Mouse (Mus musculus): ENCODE measurements around the gene Aanat. TPM values are rescaled to one million over a fixed set of nuclear protein-coding genes. Genes with fewer than 3 reads are reported as not detected.

The Aanat gene
- total and polyA plus RNA-seq, 3 experiments = not detected

DNA sequence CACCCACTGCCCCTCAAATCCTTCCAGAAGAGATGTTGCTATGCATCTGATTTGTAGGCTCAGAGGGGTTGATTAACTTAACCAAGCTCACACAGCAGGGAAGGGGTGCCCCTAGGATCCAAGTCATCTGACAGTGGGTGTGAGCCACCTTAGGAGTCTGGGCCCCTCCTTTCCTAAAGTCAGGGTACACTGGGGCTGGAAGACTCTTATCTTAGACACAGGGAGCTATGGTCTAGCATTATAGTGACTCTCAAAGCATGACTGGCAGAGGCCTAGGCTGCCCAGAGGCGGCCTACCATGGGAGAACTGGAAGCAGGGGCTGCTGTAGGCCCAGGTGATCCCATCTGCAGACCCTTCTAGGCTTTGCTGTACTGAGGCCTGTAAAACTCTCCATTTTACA lies 26.3 kb downstream of the Aanat start:
- TF ChIP-seq MYC (IDR thresholded peaks at IDR 0.05; ENCODE audit: low read depth, low read length) (no peak), USF2 (IDR thresholded peaks at IDR 0.05; ENCODE audit: borderline replicate concordance in 1 of 2, insufficient read depth in 1 of 2, low read depth in 1 of 2, low read length in 2 of 2) (no peak), USF1 (IDR thresholded peaks at IDR 0.05; ENCODE audit: low read depth, low read length) (no peak), ZMIZ1 (IDR thresholded peaks at IDR 0.05; ENCODE audit: low read depth, low read length) (no peak), GATA1 (IDR thresholded peaks at IDR 0.05; ENCODE audit: low read depth, low read length) (no peak)
- DNase-seq (ENCODE audit: low read depth, low spot score) = no peak
- no peaks in the 10 kb centered on the region; the same call in 1 of the 2 replicates for H3K79me2 ChIP-seq (ENCODE audit: control insufficient read depth, insufficient read depth, low read length, poor library complexity)
- H3K4me1 ChIP-seq (ENCODE audit: control insufficient read depth in 1 of 2, insufficient read depth in 2 of 2, low read length in 2 of 2) = peaks cover 14 to 24% of the 10 kb centered on the region in 2 experiments
- no peaks in the 10 kb centered on the region for H3K9me3 ChIP-seq (replicated peaks; ENCODE audit: insufficient read depth, low read length)
- H3K36me3 ChIP-seq (ENCODE audit: control insufficient read depth in 1 of 2, insufficient read depth in 2 of 2, low read length in 2 of 2) = peaks cover 0 to 20% of the 10 kb centered on the region in 2 experiments; a peak in 3 of 4 replicates
- H3K27ac ChIP-seq (ENCODE audit: control insufficient read depth, low read depth, low read length) = no peak overlapping the region
- H3K27me3 ChIP-seq (ENCODE audit: control insufficient read depth in 1 of 2, insufficient read depth in 2 of 2, low read length in 2 of 2) = no peaks in the 10 kb centered on the region
- H3K4me3 ChIP-seq (ENCODE audit: control insufficient read depth in 1 of 2, insufficient read depth in 1 of 2, low read depth in 2 of 2, low read length in 2 of 2) = no peak overlapping the region
- H3K9ac ChIP-seq (ENCODE audit: control insufficient read depth, low read depth, low read length, poor library complexity, severe bottlenecking) = no peak overlapping the region

DNA sequence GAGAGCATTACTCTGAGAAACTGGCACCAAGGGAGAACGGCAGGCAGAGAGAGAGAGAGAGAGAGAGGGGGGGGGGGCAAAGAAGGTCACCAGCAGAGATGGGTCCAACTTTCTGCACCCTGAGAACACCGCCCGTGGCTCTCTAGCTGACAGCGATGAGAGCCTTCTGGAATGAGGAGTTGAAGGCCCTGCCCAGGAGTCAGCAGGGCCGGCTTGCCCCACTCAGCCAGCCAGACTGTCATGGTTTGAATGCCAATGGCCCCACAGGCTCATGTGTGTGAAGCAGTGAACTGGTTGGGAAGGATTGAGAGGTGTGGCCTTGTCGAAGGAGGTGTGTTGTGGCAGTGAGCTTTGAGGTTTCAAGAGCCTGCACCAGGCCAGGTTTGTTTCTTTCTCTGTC lies 27.0 kb downstream of the Aanat start:
- Histone ChIP-seq H3K4me3 (ENCODE audit: control insufficient read depth in 1 of 2, insufficient read depth in 1 of 2, low read depth in 2 of 2, low read length in 2 of 2) (no peak overlapping the region), H3K4me1 (ENCODE audit: control insufficient read depth in 1 of 2, insufficient read depth in 2 of 2, low read length in 2 of 2) (peaks cover 14 to 26% of the 10 kb centered on the region in 2 experiments), H3K27me3 (ENCODE audit: control insufficient read depth in 1 of 2, insufficient read depth in 2 of 2, low read length in 2 of 2) (no peaks in the 10 kb centered on the region), H3K9ac (ENCODE audit: control insufficient read depth, low read depth, low read length, poor library complexity, severe bottlenecking) (no peak overlapping the region), H3K79me2 (ENCODE audit: control insufficient read depth, insufficient read depth, low read length, poor library complexity) (no peaks in the 10 kb centered on the region; the same call in 1 of the 2 replicates), H3K9me3 (replicated peaks; ENCODE audit: insufficient read depth, low read length) (no peaks in the 10 kb centered on the region), H3K36me3 (ENCODE audit: control insufficient read depth in 1 of 2, insufficient read depth in 2 of 2, low read length in 2 of 2) (peaks cover 0 to 20% of the 10 kb centered on the region in 2 experiments; a peak in 3 of 4 replicates), H3K27ac (ENCODE audit: control insufficient read depth, low read depth, low read length) (no peak overlapping the region)
- TF ChIP-seq TBP (IDR thresholded peaks at IDR 0.05; ENCODE audit: low read depth, low read length) (no peak), MAFK (IDR thresholded peaks at IDR 0.05; ENCODE audit: borderline replicate concordance, low read depth, low read length) (no peak), E2F4 (IDR thresholded peaks at IDR 0.05; ENCODE audit: borderline replicate concordance, low read depth, low read length) (no peak), RCOR1 (IDR thresholded peaks at IDR 0.05; ENCODE audit: low read depth, low read length) (no peak), ZNF384 (IDR thresholded peaks at IDR 0.05; ENCODE audit: low read depth, low read length) (no peak), ZKSCAN1 (IDR thresholded peaks at IDR 0.05; ENCODE audit: low read depth, low read length) (no peak), TAL1 (IDR thresholded peaks at IDR 0.05; ENCODE audit: low read length) (no peak), POLR2A (IDR thresholded peaks at IDR 0.05; ENCODE audit: control insufficient read depth in 1 of 2, insufficient read depth in 1 of 2, low read depth in 1 of 2, low read length in 2 of 2, poor library complexity in 1 of 2) (no peak), POLR2AphosphoS2 (IDR thresholded peaks at IDR 0.05; ENCODE audit: low read length) (no peak)
- DNase-seq (ENCODE audit: low read depth, low spot score) = no peak
